Mouse (Mus musculus): ENCODE measurements around the gene Ccdc88b. TPM values are rescaled to one million over a fixed set of nuclear protein-coding genes. Genes with fewer than 3 reads are reported as not detected.

Gene Ccdc88b
- 46.8 TPM for polyA plus RNA-seq (2017; shearing (Covaris generic))

DNA sequence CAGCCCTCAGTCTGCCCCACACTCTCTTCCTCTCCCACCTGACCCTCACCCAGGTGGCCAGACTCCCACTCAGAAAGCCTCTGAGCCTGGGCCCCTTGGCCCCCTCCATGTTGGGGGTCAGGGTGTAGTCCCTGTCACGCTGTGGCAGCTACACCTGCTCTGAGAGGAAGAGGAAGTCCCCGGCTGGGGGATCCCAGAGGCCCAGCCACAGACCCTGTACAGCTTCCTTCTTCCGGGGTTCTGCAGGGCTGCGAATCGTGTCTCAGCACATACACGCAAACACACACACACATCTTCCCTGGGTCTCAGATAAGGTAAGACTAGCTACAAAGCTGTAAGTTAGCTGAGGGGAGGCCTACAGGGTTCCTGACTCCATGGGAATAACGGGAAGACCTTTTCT is at the start of gene Ccdc88b:
Gene Ccdc88b (minus strand): TSS at position 181 of the 400 bp plus-strand sequence.

DNA sequence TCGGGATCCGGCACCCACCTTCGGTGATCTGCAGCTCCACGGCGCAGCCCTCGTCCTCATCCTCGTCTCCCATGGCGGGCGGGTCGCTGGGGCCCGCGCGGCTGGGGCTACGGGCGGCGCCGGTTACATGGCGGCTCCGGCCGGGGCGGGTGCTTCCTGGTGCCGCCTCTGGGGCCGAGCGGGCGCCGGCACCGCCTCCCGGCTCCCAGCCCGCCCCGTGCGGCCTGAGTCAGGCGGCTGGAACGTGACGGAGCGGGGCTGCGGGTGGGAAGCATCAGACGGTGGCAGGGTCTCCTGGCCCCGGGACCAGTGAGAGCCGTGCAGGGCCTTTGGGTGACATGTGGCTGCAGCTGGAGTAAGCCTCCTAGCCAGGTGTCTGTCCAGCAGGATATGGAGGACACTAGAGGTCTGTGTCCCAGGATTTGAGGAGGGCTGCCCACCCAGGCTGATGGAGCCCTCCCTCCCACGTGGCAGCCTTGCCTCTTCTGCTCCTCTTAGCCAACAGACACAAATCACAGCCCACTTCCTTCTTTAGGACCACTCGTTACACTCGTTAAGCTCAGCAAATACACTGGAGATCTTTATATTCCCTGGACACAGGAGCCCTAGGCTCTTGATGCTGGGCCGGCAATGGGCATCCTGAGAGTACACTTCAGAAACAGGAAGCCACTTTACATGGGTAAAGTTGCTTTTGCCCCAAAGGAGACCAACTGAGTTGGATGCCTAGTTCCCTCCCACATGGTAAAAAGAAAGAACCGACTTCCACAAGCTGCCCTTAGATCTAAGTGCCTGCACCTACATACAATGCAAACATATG is 17.3 kb downstream of the Ccdc88b start, which contains the start of gene Rps6ka4:
Gene Rps6ka4 (minus strand): TSS at position 162 of the 817 bp plus-strand sequence.

Other genes with a start within 250 kb of the Ccdc88b start
- gene Rps6ka4, start 17.6 kb downstream of the Ccdc88b start, polyA plus RNA-seq (2017; shearing (Covaris generic)), result 45.6 TPM
- gene Trmt112, start 51.5 kb upstream of the Ccdc88b start, polyA plus RNA-seq (2017; shearing (Covaris generic)), result 169 TPM
- gene Prdx5, start 51.9 kb upstream of the Ccdc88b start, polyA plus RNA-seq (2017; shearing (Covaris generic)), result 240 TPM
- 24.5 TPM for gene Esrra, start 63.6 kb upstream of the Ccdc88b start, polyA plus RNA-seq (2017; shearing (Covaris generic))
- not detected for gene Catsperz, start 67.2 kb upstream of the Ccdc88b start, polyA plus RNA-seq (2017; shearing (Covaris generic))
- gene Kcnk4, start 76.3 kb upstream of the Ccdc88b start, polyA plus RNA-seq (2017; shearing (Covaris generic)), result 0.26 TPM
- 31.7 TPM for gene Bad, start 83.7 kb upstream of the Ccdc88b start, polyA plus RNA-seq (2017; shearing (Covaris generic))
- 15.2 TPM for gene Gpr137, start 84.3 kb upstream of the Ccdc88b start, polyA plus RNA-seq (2017; shearing (Covaris generic))
- 185 TPM for gene Ppp1r14b, start 116.8 kb upstream of the Ccdc88b start, polyA plus RNA-seq (2017; shearing (Covaris generic))
- gene Plcb3, start 118.3 kb upstream of the Ccdc88b start, polyA plus RNA-seq (2017; shearing (Covaris generic)), result 30.8 TPM
- 40.8 TPM for gene Fkbp2, start 122.3 kb upstream of the Ccdc88b start, polyA plus RNA-seq (2017; shearing (Covaris generic))
- 9.3 TPM for gene Vegfb, start 129.4 kb upstream of the Ccdc88b start, polyA plus RNA-seq (2017; shearing (Covaris generic))
- 57.7 TPM for gene Dnajc4, start 134.4 kb upstream of the Ccdc88b start, polyA plus RNA-seq (2017; shearing (Covaris generic))
- 25.7 TPM for gene Nudt22, start 137.9 kb upstream of the Ccdc88b start, polyA plus RNA-seq (2017; shearing (Covaris generic))
- 5.3 TPM for gene Trpt1, start 137.9 kb upstream of the Ccdc88b start, polyA plus RNA-seq (2017; shearing (Covaris generic))
- gene Fermt3, start 161.3 kb upstream of the Ccdc88b start, polyA plus RNA-seq (2017; shearing (Covaris generic)), result 376 TPM
- gene Stip1, start 181.8 kb upstream of the Ccdc88b start, polyA plus RNA-seq (2017; shearing (Covaris generic)), result 163 TPM
- gene Macrod1, start 198.6 kb upstream of the Ccdc88b start, polyA plus RNA-seq (2017; shearing (Covaris generic)), result 26.0 TPM
- 0.04 TPM for gene Flrt1, start 247.5 kb upstream of the Ccdc88b start, polyA plus RNA-seq (2017; shearing (Covaris generic))